Mouse (Mus musculus): ENCODE data around the gene Pparg.

Pparg gene

DNA sequence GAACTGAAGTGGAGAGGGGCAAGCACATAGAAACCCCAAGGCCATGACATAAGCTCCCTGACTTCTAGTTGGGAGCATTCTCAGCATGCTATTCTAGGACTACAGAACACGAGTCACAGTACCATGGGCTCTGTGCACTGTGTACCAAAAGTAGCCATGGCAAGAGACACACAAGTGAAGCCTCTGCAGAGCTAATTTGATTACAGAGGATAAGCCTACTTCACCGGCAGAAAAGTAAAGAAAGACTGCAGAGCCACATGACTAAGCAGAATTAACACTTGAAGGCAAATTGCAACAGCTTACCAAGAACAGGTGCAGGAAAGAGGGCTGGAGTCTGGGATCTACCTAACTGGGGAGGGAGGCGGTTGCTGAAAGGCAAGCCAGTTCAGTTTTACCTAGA lies 103.9 kb downstream of the Pparg start:
- no peak for DNase-seq

DNA sequence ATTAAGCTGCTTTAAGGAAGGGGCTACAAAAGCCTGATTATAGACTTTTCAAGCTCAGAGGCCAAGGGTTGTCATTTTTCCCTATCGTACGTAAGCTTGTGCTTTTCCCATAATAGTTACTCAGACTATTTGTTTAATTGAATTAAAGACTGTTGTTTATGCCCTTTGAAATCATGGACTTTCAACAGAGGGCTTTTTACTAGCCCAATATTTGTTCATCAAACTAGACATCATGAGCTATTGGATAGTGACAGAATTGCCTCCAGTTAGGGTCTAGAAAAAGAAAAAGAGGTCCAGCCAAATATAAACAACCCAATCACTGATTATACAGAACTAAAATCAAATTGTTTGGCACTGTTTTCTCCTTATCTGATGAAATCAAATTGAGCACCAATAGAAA lies 104.7 kb downstream of the Pparg start:
- no peak for DNase-seq

DNA sequence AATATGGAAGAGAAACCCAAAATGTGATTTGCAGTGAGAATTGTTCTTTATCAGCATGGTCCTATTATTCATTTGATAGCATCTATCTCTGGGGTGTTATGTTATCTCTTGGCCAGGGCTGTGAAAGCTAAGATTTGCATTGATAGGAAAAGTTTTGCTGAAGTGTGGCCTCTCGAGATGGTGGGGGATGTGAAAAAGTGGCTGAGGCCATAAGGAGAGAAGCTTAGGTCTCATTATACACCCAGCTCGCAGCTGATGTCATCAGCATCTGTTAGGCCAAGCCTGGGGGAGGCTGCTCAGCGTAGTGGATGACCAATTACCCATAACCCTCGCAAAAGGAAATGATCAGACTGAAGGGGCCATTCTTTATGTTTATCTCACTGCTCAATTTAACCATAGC lies 105.1 kb downstream of the Pparg start:
- no peak for DNase-seq

DNA sequence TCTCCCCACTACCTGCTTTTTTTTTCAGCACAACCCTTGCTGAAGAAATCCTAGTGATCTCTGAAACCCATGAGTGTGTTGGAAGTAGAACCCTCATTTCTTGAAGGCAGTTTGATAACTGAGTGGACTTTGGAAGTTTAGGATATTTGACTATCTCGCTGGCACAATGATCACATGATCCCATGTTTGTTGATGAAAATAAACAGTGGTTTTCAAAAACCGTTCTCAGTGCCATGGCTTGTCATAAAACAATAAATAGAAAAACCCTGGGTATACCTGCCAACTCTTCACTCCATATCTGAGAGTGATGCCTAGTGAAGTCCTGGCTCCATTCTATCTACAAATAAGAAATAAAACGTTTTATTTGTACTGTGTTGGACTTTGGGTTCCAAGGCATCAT lies 105.8 kb downstream of the Pparg start:
- no peak for DNase-seq

DNA sequence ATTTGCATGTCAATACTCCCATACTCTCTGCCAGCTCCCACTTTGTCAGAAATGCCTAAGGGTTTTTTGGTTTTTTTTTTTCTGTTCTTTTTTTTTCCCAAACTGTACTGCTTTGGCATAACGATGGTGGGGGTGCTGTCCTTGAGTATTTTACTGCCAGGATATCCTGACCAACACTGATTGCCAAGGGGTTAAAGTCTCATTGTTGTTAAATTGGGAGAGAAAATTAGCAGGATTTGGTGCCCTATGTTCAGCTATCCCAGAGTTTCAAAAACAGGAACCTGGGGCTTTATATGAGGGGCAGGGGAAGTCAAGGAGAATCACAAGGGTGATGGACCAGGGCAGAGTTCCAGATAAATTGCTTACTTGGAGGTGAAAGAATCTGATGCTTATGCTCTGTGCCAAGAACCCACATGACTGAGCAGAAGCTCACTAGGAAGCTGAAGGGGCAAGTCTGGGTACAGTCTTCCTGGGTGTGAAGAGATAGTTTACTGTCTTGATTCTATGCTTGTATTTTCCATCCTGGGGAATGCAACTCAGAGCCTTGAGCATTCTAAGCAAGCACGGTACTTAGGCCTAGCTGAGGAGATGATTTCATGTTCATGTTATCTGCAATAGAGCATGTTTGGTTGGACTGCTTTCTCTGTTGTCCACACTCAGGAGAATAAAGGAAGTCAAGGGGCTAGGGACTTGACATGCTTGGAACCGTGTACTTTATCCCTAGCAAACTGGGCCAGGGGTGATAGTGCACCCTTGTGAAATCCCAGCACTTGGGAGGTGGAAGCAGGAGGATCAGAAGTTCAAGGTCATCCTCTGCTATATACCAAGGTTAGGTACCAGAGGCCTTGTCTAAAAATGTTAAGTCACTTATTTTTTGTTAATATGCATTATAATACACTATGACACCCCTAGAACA lies 109.2 kb downstream of the Pparg start:
- peak; percentile 58 to 64 for DNase-seq

DNA sequence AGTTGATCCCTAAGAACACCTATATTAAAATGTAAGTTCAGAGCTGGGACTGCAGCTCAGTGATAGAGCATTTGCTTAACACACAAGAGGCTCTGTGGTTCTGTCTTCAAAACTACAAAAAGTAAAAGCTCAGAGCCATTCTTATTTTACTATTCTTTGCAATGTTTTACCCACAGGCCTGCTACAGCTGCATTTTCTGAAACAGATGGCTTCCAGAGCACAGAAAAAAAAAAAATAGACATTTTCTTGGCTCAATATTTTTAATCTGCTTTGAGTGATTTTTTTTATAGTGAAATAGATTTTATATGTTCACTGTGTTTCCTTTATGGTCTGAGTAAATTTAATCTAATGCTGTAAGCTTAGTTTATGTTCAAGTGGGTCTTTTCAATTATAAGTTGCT lies 111.2 kb downstream of the Pparg start:
- DNase-seq: no peak

DNA sequence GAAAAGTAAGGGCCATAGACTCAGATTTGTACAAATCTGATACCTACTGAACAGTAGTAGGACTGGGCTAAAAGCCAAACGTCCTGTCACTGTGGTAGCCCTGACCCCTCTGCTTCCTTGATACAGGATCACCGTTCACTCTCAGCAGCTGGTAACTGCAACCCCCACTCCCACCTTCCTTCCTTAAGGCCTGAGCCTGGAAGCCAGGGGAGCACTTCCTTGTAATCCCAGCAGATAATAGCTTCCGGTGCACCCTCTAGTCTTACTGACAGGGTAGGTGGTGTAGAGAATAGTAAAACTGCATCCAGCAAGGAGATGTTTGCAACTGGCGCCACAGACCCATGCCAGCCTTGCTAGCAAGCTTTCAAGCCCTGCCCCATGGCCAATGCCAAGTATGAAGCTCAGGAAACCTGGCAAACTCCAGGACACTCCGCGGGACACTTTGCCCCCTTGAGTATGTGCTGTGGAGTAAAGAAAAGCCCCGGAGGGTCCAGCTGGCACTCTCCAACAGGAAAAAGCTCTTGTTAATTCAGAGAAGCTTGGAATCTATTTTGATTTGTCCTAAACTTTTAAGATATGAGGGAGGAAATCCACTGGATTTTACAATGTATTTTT lies 116.4 kb downstream of the Pparg start:
- peak; percentile 34 to 53 for DNase-seq

DNA sequence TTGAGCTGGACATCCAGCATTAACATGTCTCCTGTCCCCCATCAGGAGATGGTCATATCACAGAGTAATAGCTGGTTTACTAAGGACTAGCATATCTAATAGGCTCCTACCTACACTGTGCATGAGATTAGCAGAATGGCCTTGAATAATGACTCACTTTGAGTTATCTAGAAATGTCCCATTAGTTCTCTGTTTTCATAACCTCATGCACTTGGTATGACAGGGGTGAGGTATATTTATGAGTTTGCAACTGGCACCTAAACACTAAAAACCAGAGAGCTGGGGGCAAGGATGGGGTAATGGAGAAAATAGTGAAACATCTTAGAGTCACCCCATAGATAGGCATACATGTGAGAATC lies 119.2 kb downstream of the Pparg start:
- no peak for DNase-seq

DNA sequence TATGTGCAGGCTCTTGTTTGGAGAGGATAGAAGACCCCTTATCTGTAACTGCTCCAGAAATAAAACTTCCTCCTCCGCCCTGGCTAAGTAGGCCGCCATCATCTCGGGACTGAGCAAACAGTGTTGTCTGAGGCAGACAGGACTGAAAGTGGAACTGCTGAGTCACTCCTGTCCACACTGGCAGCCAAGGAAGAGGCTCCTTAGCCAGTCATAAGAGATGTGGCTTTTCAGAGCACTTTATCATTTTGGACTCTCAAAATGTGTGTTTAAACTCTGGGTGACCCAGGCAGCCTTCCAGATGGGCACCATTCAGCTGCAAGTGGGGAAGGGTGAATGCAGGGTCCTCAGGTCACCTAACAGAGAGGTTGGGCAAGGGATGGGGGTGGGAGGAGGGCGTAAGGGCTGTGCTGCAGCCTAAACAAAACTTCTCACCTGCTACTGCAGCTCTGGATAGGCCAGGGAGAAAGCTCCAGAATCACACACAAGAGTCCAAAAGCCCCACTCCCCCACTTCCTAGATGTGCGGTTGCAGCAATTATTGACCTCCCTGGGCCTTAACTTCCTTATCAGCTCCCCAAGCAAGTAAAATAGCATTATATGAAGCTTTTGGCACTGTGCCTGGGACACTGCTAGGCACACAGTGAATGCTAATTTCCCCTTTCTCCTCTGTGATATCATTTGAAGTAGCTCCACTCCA lies 119.7 kb downstream of the Pparg start:
- DNase-seq: peak; percentile 61 to 69

DNA sequence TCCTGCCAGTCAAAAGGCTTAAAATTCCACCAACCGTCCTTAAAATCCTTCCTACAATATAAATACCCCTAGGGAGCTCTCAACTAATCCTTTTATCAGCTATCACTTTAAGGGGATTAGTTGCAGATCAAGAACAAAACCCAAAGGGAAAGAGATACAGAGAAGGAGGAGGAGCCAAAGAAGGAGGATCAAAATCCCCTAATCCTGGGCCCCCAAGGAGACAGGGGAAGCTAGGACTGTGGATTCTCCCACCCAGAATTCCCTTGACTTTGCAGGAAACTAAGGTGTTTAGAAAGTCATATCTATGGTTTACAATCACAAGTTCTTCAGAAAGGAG lies 120.2 kb downstream of the Pparg start:
- no peak for DNase-seq

DNA sequence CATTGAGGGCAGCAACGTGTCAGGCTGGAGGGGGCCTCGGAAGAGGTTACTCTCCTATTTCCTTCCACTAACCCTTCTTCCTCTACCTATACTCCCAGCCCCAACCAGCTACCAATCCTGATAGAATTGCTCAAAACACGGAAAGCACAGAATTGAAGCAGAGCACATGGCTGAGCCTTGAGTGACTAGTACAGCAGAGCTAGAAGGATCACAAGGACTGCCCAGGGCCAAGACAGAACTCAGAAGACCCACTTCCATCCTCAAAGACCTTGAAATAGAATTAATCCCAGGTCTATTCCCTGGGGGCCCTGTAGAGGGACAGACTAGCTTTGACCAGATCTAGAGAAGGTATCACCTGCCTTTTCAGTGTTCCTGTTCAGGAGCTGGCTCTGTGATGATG lies 120.9 kb downstream of the Pparg start:
- no peak for DNase-seq

DNA sequence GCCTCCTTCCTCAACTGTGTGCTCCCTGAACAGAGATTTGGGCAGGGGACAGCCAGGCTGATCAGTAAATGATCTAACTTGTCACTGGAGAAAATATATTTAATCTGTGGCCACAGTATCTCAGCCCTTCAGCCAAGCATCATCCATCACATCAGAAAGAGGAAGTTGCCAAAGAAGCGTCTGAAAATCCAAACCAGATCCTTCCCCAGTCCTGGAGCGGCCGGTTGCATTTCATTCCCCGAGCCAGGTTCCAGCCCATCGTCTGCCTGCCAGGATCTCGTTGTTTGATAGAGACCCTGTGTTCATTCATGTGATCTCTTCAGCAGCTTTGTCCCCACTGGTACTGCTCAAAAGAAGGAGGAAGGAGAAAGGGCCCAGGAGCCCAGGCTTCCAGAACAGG lies 124.9 kb downstream of the Pparg start:
- no peak for DNase-seq

DNA sequence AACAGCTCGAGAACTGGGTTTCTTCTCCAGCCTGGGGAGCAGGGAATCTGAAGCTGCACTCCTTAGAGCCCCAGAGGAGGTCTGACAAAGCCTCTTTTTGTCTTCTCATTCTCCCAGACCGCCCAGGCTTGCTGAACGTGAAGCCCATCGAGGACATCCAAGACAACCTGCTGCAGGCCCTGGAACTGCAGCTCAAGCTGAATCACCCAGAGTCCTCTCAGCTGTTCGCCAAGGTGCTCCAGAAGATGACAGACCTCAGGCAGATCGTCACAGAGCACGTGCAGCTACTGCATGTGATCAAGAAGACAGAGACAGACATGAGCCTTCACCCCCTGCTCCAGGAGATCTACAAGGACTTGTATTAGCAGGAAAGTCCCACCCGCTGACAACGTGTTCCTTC lies 129.1 kb downstream of the Pparg start:
- DNase-seq: no peak

DNA sequence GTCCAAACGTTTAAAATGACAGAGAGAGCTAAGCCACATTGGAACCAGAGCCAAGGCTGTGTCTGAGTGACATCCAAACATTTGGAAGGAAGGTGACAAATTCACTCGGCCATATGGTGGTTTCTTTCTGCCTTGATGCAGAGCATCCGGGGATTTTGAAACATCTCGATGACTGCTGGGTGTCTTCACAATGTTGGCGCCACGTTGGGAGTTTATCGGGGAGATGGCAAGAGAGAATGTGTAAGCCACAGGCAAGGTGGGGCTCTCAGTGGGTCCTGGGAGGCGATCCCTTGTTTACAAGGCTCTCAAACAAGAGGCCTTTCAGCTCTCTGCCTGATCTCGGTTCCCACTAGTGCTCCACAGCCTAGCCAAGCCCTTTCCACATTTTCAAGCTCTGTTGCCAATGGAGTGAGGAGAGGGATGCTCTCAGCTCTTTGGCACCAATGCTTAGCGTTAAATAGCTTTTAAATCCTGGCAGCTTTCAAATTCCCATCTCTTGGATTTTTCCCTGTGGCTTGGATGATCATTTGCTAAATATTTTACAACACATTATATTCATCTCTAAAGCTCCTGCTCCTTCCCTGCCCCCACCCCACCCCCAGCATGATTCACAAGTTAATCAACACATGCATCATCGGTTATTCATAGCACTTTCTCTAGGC lies 132.3 kb downstream of the Pparg start:
- no peak for DNase-seq

DNA sequence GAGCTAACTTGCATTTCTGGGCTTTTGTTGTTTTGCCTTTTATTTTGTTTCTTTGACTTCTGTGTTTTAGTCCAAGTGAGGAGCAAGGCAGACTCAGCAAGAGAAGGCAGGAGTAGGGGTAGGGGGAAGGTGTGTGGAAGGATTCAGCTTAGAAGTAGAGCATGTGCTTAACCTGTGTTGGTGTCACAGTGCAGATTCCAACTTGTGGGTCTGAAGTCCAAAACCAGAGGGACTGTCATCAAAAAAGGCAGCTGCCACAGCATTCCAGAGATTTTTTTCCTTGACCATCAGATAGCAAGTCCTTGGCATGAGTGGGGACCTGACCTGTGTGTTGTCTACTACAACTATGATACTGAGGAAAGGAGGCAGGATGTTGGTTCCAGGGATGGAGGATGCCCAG lies 133.1 kb downstream of the Pparg start:
- DNase-seq: no peak

DNA sequence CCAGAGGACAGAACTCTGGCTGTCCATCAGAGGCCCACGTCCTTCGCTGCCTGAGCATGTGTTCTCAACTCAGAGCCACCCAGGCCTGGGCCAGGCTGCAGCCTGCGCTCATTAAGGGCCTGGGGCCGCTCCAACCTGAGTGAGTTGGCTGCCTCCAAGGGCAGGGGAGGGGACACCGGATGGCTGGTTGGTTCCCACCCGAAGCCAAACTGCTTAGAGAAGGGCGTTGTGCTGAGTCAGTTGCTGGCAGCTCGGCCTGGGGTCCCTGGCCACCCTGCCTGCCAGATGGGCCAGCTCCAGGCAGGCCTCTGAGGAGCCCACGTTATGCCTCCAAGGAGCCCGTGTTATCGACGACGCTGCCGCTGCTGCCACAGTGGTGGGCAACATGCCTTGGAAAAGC lies 138.8 kb downstream of the Pparg start:
- DNase-seq: peak in 1 of 2 experiments; percentile 62

DNA sequence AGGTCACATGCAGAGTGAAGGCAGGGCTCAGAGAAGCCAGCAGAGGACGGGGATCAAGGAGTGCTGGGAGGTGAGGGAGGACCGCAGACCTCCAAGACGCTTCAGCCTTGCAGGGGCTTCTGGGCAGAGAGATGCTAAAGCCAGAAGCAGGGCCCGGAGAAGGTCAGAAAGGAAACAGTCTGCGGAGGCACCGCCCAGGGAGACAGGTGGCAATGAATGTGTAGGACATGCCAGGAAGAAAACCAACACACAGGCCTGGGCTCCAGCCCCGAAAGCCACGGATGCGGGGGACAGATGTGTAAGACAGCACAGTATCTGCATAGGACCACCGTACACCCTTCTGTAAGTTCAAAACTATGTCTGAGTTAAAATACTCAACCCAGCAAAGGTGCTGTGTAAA lies 139.5 kb downstream of the Pparg start:
- peak in 1 of 2 experiments; percentile 30 for DNase-seq

DNA sequence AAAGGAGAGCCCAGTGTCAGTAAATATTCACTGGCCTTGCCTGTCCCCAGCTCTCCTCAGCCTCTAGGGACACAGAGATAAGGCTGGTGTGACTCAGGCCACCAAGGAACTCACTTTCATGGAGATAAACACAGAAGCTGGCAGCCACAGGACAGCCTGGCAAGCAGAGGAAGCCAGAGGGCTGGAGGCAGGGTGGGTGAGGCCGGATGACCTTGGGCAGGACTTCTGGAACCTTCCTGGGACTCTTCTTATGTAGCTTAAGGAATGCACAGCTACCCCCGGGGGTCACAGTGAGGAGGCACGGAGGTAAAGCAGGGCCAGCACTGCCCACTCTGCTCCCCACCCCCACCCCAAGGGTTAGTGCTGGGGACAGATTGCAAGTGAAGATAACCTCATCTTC lies 140.4 kb downstream of the Pparg start:
- peak in 1 of 2 experiments; percentile 42 for DNase-seq

DNA sequence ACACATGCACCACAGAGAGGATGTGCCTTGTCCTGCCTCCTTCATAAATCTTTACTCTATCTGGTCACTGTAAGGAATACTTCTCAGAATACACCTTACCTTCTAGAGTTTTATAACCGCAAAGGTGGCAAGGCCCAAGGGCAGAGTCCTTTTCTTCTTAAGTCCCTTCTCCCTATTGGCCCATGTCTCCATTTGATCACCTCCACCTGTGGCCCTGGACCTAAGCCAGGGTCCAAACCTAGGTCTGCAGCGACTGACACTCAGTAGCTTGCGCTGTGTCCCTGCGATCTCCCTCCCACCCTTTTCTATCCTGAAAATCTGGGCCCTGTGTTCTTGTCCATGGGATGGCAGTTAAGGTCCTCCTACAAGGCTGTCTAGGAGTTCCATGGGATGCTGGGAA lies 142.3 kb downstream of the Pparg start:
- no peak for DNase-seq

DNA sequence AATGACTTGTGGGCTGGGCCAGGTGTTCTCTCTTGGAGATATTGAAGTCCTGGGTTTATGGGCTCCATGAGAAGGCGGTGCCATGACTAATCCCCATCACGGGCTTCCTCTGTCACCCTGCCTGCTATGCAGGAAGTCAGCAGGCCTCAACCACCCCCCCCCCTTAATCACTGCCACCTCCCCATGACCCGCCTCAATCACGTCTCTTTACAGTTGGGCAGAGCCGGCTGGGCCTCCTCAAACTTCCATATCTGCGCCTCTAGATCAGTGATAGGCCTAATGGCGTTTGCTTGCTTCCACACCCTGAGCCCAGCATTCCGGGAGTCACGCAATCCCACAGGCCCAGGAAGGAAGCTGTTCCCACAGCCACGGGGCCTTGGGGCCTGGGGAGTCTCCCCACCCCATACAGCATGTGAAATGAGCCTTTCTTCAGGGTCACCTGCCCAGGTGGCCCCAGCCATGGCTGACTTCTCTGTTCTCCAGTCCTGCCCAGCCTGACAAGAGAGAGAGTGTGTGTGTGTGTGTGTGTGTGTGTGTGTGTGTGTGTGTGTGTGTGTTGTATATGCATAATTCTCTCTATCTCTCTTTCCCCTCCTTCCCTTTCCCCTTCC lies 142.9 kb downstream of the Pparg start:
- no peak for DNase-seq

DNA sequence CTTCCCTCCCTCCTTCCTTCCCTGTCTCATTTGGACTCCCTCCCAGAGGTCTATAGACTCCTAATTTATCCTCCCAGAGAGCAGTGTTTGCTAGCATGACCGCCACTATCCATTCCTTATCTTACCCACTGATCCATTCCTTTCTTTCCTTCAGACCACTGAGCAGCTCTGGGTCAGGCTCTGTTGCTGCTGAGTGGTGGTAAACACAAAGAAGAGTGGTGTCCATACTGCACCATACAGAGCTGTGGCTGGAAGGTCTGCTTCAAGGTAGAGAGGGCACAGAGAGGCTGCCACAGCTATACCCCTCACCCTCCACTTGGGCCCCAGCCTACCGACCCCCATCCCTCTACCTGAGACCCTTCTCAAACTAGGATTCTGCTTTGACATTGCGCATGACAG lies 143.4 kb downstream of the Pparg start:
- no peak for DNase-seq

DNA sequence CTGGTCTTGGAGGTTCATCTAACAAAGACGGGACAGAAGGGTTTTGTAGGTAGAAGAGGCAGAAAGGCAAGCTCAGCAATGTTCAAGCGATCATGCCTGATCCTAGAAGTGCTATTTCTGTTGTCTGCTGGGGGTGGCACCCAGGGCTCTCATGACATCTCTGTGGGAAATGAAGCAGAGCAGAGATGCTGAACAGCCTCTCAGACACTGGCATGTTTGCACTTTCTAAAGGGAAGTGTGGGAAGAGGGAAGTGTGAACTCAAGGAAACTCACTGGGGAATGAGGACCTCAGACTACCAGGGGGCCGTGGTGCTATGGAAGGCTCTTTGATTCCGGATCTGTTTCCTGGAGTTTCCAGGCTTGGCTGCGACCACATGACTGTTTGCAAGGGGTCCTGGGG lies 144.2 kb downstream of the Pparg start:
- DNase-seq: no peak

DNA sequence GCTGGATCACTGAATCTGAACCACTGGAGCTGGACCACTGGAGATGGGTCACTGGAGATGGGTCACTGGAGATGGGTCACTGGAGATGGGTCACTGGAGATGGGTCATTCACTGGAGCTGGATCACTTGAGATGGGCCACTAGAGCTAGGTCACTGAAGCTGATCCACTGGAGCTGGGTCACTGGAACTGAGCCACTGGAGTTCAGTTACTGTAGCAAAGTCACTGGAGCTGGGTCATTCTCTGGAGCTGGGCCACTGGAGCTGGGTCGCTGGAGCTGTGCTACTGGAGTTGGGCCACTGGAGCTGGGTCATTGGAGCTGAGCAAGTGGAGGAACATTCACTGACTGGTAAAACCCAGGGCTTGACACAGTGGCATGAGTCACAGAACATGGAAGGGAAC lies 145.7 kb downstream of the Pparg start:
- no peak for DNase-seq

Data from kidney, postnatal 25 days (tissue).